Mouse (Mus musculus) ES-Bruce4 (cell line): ENCODE measurements around the gene Eva1c.

Source experiments
- CTCF ChIP-seq: IDR thresholded peaks from one replicate; pipeline ENCODE4 v1.8.1; 2011; ENCODE audit warnings: low read depth, low read length
- EP300 ChIP-seq: IDR thresholded peaks from 2 replicates; pipeline ENCODE4 v1.6.1; 2011; ENCODE audit warnings: low read depth, low read length; ENCODE audit not compliant: insufficient read depth

GRCm38 (mm10) chr16:90827498-90827897 is 979 bp downstream of the Eva1c start:
- no peak for TF ChIP-seq EP300
- no peak for TF ChIP-seq CTCF
